Mouse (Mus musculus): ENCODE measurements around the gene Asphd2. TPM values are rescaled to one million over a fixed set of nuclear protein-coding genes. Genes with fewer than 3 reads are reported as not detected.

Gene Asphd2
- polyA plus RNA-seq, 1 experiment from 2014 or later, result 1.7 TPM

DNA sequence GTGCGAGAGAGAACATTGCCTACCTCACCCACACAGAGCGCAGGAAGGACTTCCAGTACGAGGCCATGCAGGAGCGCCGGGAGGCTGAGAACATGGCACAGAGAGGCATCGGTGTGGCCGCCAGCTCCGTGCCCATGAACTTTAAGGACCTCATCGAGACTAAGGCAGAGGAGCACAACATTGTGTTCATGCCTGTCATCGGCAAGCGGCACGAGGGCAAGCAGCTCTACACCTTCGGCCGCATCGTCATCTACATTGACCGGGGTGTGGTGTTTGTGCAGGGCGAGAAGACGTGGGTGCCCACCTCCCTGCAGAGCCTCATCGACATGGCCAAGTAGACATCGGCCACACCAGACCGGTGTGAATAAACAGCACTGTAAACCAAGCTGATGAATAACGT lies 57.7 kb downstream of the Asphd2 start:
- WGBS, result 95% methylated on average over 22 of the region's 22 CpGs

DNA sequence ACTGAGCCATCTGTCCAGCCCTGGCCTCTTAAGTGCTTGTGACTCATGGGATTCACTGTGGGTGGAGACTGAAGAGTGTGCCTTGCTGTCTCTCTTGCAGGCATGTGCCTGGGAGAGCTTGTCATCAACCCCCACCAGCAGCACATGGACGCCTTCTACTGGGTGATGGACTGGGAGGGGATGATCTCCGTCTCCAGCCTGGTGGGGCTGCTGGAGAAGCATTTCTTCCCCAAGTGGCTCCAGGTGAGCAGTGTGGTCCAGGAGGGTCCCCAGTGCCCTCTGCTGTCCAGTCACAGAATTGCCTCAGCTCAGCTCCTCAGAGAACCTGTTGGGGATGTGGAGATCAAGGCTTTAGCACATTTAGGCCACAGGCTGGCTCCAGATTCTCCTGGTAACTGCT lies 59.2 kb downstream of the Asphd2 start:
- Histone ChIP-seq H3K27ac (replicated peaks in 1 of 2; ENCODE audit: control insufficient read depth in 1 of 2, insufficient read depth in 1 of 2, low read depth in 2 of 2, low read length in 2 of 2) (no peak overlapping the region), H3K4me2 (ENCODE audit: low read length) (no peak overlapping the region), H3K9ac (ENCODE audit: low read length) (no peak overlapping the region), H3K4me1 (ENCODE audit: control insufficient read depth in 2 of 2, insufficient read depth in 2 of 2, low read length in 2 of 2) (no peaks in the 10 kb centered on the region), H3K9me3 (ENCODE audit: control insufficient read depth, low read length) (no peaks in the 10 kb centered on the region), H3K27me3 (ENCODE audit: control insufficient read depth, insufficient read depth, low read length) (no peaks in the 10 kb centered on the region), H3K4me3 (ENCODE audit: control insufficient read depth in 1 of 2, insufficient read depth in 1 of 2, low read depth in 1 of 2, low read length in 2 of 2) (no peak overlapping the region), H3K36me3 (ENCODE audit: control insufficient read depth, insufficient read depth, low read length) (peaks cover 92% of the 10 kb centered on the region)
- ATAC-seq (ENCODE audit: insufficient number of reproducible peaks, insufficient read depth, low FRiP score, low read depth), result no peak
- WGBS, result 20% methylated on average over 2 of the region's 2 CpGs

More for the DNA sequence above, 57.7 kb downstream of the Asphd2 start:
- no peak for ATAC-seq (ENCODE audit: insufficient number of reproducible peaks, insufficient read depth, low FRiP score, low read depth)
- H3K36me3 ChIP-seq (ENCODE audit: control insufficient read depth, insufficient read depth, low read length), result peaks cover 76% of the 10 kb centered on the region
- H3K4me1 ChIP-seq (ENCODE audit: control insufficient read depth in 2 of 2, insufficient read depth in 2 of 2, low read length in 2 of 2), result peaks cover 0 to under 1% of the 10 kb centered on the region in 2 experiments; a peak in 1 of 4 replicates
- H3K9me3 ChIP-seq (ENCODE audit: control insufficient read depth, low read length), result no peaks in the 10 kb centered on the region
- no peak overlapping the region for H3K4me3 ChIP-seq (ENCODE audit: control insufficient read depth in 1 of 2, insufficient read depth in 1 of 2, low read depth in 1 of 2, low read length in 2 of 2)
- no peak overlapping the region for H3K4me2 ChIP-seq (ENCODE audit: low read length)
- no peak overlapping the region for H3K27ac ChIP-seq (replicated peaks in 1 of 2; ENCODE audit: control insufficient read depth in 1 of 2, insufficient read depth in 1 of 2, low read depth in 2 of 2, low read length in 2 of 2)
- H3K9ac ChIP-seq (ENCODE audit: low read length), result no peak overlapping the region
- no peaks in the 10 kb centered on the region for H3K27me3 ChIP-seq (ENCODE audit: control insufficient read depth, insufficient read depth, low read length)

Other genes starting within 250 kb of the Asphd2 start
- gene Cryba4, start 142.3 kb downstream of the Asphd2 start, polyA plus RNA-seq (2014; fragmentation: Nextera tagmentation; extraction: Ambion mirVana), result 1.3 and 2.2 TPM in 2 replicates
- 0.86 and 1.0 TPM in 2 replicates for gene Crybb1, start 139.1 kb downstream of the Asphd2 start, polyA plus RNA-seq (2014; fragmentation: Nextera tagmentation; extraction: Ambion mirVana)
- gene Tpst2, start 118.2 kb downstream of the Asphd2 start, polyA plus RNA-seq (2014; fragmentation: Nextera tagmentation; extraction: Ambion mirVana), result 39.0 and 45.9 TPM in 2 replicates
- gene Tfip11, start 68.5 kb downstream of the Asphd2 start, polyA plus RNA-seq (2014; fragmentation: Nextera tagmentation; extraction: Ambion mirVana), result 12.6 and 13.4 TPM in 2 replicates
- 25.4 and 25.9 TPM in 2 replicates for gene Srrd, start 51.8 kb downstream of the Asphd2 start, polyA plus RNA-seq (2014; fragmentation: Nextera tagmentation; extraction: Ambion mirVana)
- 14.9 and 18.5 TPM in 2 replicates for gene Hps4, start 51.8 kb downstream of the Asphd2 start, polyA plus RNA-seq (2014; fragmentation: Nextera tagmentation; extraction: Ambion mirVana)
- gene Gm6583, start 38.8 kb downstream of the Asphd2 start, polyA plus RNA-seq (2014; fragmentation: Nextera tagmentation; extraction: Ambion mirVana), result not detected in 2 replicates
- not detected in 2 replicates for gene Gm6588, start 54.6 kb upstream of the Asphd2 start, polyA plus RNA-seq (2014; fragmentation: Nextera tagmentation; extraction: Ambion mirVana)
- 0.27 and 0.31 TPM in 2 replicates for gene Sez6l, start 182.3 kb upstream of the Asphd2 start, polyA plus RNA-seq (2014; fragmentation: Nextera tagmentation; extraction: Ambion mirVana)

Measured in heart, embryonic 14.5 days (tissue).